Mouse (Mus musculus): Measurements from ENCODE around the gene Ripk3.

DNA sequence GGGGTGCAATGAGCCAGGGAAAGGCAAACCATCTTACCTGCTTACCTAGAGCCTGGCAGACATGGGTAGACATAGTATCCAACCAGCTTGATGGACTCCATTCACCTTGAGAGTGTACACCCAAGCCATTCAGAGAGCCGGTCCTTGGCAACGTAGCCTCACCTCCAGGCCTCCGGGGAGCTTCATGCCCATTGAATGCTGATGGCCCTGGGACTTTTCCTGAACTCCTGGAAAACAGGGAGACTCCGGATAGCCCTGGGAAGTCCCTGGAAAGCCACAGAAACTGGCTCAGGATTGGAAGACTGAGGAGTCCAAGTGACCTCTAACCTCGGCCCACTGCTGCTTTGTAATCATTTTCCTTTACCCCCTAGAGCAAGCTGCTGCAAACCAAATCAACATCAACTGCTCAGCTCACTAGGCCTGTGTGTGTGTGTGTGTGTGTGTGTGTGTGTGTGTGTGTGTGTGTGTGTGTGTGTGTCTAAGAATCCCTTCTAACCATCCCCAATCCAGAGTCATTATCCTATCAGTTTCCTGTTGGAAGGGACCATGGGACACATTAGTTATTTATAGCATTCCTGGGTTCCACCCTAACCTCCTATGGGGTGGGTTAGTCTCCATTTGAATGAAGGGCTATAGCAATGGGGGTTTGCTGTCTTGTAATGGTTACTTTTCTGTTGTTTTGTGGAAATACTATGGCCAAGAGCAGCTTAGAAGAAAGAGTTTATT, 46.3 kb upstream of the Ripk3 start:
- no peak for TF ChIP-seq GATA1 (IDR thresholded peaks at IDR 0.05; ENCODE audit: borderline replicate concordance, low read length)
- TF ChIP-seq FLI1 (IDR thresholded peaks at IDR 0.05; ENCODE audit: low read length): no peak
